Mouse (Mus musculus): ENCODE measurements around the gene Lyst. TPM values are rescaled to one million over a fixed set of nuclear protein-coding genes. Genes with fewer than 3 reads are reported as not detected.

Lyst gene
- total RNA-seq, 4 experiments from 2014 or later = 30.0 to 50.5 (median 40.1) TPM

- peak; percentile 85 for DNase-seq
These were observed 16.5 kb upstream of the Lyst start for GRCm38 (mm10) chr13:13573572-13574257.

- no peak for DNase-seq
These were observed 15.8 kb upstream of the Lyst start for GRCm38 (mm10) chr13:13574258-13574870.

GRCm38 (mm10) chr13:13575106-13575505 lies 15.1 kb upstream of the Lyst start:
- DNase-seq = no peak

DNA sequence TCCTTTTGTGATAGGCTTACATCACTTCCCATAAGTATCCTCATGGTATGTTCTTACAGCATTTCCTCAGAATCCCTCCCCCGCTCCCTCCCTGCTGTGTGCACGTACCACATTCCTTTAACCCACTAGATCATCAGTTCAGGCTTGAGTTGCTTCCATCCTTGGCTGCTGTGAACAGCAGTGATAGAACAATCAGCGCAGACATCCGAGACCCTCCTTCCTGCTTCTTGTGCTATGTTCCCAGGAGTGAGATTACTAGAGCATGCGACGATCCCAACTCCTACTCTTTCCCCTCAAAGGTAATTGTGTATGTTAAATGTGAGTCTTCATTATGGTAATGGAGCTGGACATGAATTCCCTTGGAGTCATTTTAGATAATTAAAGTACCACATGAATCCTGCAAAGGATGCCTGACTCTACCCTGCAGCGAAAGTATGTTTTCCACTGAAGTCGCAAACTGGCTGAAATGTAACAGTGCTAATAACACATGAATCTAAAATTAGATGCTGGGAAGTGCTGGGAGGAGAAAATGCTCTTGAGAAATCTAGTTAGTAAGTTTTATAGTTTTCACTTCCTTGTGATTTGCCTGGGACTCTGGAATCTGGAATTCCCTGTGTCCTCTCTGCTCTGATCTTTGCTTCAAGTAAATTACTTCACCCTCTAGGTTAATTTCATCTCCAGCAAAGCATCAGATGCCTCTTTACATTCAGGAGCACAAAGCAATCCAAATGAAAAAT lies 13.6 kb upstream of the Lyst start:
- no peak for DNase-seq

DNA sequence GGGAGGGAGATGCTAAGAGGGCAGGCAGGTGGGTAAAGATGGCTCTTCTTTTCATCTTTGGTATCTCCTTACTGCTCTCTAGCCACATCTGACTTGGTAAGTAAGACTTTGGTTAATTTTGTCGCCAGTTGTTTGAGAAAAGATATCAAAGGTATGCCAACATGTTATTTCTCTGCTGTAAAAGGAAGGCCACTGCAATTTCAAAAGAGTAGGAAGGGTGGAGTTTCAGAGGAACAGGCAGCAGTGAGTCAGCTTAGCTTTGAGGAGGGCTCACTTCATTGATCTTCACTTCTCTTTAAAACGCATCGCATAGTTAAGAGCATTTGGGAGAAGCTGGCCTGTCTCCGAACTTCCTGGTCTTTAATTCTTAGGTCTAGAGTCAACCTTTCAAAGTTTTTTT lies 8.2 kb upstream of the Lyst start:
- no peak for DNase-seq

- DNase-seq = no peak
These were observed 6.7 kb upstream of the Lyst start for GRCm38 (mm10) chr13:13583473-13583872.

DNA sequence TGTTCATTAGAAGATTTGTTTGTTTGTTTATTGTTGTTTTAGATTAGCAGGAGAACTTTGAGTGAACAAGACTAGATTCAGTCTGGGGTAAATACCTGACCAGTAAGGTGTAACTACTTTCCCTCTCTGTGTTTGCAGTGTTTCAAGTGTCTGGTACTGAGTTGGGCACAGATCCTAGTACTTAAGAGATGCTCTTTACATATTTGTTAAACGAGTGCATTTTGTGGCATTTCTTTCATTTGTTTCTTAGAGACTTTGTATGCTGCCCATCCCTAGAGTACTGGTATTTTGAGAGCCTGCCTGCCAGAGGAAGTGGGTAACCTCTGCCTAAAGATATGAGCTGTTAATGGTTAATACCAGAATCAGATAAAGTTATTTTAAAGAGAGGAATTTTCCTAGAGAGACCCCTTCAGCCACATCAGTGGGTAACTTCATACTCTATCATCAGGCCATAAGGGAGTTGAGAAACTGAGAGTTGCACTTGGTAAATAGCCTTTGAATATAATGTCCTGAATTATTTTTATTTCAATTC lies 2.5 kb upstream of the Lyst start:
- DNase-seq = no peak

DNA sequence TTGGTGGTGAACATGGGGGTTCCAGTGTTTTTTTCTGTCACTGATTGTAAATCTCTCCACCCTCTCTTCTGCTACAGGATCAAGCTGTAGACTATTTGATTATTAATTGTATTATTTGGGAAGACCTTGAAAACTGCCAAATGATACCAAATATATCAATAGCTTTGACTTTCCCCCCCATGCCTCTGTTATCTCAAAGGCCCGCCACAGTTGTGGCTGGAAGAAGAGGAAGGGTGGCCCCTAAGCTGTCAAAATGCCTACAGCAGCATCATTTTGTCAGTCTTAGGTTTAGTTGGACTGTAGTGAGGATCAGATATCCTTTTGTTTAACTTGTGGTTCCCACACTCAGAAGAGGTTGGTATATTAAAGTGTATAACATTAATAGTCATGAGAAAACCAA lies 1.7 kb upstream of the Lyst start:
- DNase-seq = no peak

- DNase-seq = no peak
These were observed 1.2 kb upstream of the Lyst start for GRCm38 (mm10) chr13:13589032-13589431.

DNA sequence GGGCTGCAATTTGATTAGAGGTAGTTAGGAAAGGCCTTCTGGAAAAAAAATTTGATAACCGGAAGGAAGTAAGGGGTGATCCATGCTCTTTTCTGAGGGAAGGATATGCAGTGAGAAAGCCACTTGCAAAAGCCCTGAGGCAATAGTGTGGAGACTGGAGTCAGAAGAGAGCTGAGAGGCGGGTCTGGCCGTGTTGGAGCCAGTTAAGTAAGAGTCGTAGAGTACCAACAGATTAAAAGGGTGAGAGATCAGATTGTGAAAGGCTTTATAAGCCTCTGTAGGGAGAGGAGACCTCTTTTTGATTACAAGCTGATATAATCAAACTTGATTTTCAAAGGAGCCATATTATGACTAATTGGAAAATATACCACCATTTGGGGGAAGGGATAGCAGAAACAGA lies 1.7 kb downstream of the Lyst start:
- DNase-seq = no peak

DNA sequence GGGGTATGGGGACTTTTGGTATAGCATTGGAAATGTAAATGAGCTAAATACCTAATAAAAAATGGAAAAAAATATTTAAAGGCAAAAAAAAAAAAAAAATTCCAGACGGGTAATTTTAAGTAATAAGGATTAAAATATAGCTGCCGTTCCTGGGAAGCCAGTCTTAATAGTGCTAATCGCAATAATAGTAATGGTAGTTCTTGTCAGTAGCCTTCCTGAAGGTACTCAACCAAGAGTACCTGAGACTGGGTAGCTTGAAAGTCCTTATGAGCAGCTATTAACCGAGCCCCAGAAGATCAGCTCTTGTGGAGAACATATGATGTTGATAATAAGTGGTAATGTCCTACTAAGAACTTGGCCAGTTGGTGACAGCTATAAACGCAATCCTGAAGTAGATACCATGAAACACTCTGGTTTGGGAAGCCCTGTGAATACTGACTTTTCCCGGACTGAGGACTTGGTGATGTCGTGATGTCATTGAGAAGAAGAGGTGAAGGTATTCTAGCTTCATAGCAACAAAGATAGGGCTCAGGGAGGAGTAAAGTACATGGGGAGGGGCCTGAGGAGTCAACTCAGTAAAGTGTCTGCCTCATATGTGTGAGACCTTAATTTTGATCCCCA lies 6.3 kb downstream of the Lyst start:
- no peak for DNase-seq

- no peak for DNase-seq
These were observed 7.7 kb downstream of the Lyst start for GRCm38 (mm10) chr13:13597896-13598295.

GRCm38 (mm10) chr13:13601407-13601806 lies 11.2 kb downstream of the Lyst start:
- no peak for DNase-seq

DNA sequence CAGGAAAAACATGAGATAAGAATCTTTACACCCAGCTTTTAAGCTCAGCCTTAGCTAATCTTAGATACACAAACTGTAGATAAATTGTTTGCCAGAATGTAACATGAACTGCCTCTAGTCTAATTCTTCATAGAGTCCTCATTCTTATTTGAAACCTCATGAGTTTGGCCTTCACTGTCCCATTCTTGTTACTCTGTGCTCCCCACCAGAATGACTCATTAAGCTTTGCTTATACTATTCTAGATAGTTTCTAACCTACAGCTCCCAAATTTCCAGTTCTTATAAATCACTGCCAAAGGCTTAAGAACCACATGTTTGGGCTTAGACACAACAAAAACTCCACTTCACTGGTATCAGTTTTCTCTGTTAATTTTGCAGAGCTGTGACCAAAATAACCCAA lies 16.0 kb downstream of the Lyst start:
- no peak for DNase-seq

GRCm38 (mm10) chr13:13608311-13608710 lies 18.1 kb downstream of the Lyst start:
- no peak for DNase-seq

DNA sequence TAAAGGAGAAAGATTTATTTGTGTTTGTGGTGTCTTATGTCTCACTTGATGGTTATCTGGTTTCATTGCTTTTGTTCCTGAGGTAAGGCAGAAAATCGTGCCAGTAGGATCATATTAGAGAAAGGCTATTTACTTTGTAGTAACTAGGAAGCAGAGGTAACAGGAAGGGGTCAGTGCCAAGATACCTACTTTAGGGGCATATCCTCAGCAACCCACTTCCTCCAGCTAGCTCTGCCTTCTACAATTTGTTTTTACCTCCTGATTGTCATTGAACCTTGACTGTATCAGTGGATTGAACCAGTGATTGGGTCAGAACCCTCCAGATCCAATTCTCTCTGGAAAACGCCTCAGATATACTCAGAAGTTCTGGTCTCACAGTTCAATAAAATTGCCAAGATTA lies 19.5 kb downstream of the Lyst start:
- DNase-seq = no peak

DNA sequence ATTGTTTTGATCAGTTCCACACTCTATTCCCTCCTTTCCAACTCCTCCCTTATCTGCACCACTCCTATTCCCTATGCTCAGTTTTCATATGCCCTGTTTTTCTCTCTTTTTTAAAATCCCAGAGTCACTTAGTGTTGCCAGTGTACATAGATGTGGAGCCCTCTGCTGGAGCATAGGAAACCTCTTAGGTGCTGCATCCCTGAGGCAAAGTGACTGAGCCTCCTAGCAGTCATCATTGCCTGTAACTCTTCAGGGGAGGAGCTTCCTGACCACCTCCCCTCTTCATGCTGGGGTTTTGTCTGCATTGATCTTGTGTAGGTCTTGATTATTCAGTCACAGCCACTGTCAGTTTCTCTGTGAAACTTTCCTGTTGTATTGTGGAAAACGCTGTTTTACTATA lies 22.7 kb downstream of the Lyst start:
- DNase-seq = no peak

DNA sequence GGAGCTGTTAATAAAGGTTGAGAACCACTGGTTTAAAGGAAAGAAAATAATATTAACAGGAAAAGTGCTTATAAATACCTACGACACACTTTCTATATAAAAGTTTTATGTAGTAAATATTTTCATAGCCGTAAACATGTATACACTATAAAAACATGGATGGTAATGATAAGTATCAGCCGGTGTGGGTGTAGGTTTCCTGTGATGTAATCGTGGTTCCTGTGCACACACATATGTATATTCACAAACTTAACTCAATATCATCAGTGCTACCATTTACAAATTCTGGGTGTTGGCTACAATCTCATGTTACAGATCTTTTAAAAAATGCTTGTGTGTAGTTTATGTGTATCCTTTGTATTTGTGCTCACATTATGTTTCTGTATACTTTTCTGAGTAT lies 24.0 kb downstream of the Lyst start:
- no peak for DNase-seq

DNA sequence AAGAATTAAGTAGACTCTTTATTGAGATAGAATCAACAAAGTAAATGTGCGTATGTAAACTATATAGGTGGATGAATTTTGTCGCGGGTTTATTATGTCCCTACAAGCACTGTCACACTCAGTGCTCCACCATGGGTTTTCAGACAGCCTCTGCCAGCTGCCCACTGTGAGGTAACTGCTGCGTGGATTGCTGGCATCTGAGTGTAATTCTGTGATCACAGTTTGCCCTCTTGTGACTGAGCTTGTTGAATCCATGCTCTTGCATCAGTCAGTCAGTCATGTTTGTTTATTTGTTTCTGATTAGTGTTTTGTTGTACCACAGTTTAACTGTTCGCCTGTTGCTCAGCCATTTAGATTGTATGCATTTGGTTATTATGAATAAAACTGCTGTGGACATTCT lies 31.3 kb downstream of the Lyst start:
- DNase-seq = no peak

DNA sequence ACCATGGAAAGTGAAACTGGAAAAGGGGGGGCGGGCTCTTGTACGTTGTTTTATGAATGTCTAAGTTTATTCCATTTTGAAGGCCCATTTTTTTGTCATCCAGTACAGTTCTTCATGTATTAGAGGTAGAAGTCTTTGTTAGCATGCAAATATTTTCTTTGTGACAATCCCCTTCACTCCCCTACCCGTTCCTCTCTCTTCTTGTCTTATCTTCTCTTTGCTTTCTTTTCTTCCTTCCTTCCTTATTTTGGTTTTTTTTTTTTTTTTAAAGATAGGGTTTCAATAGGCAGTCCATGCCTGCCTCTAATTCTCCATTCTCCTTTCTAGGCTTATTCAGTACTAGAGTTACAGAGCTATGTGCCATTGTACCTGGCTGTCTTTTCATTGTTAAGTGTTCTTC lies 32.4 kb downstream of the Lyst start:
- DNase-seq = no peak

GRCm38 (mm10) chr13:13633746-13634145 lies 43.5 kb downstream of the Lyst start:
- DNase-seq = peak; percentile 23

- DNase-seq = no peak
These were observed 44.5 kb downstream of the Lyst start for GRCm38 (mm10) chr13:13634706-13635105.

- DNase-seq = no peak
These were observed 45.0 kb downstream of the Lyst start for GRCm38 (mm10) chr13:13635224-13635623.

Data from adrenal gland, adult 8-10 months (tissue).